Mouse (Mus musculus): ENCODE results near the gene Sarnp. TPM values are rescaled to one million over a fixed set of nuclear protein-coding genes. Genes with fewer than 3 reads are reported as not detected.

Sarnp gene
- polyA plus RNA-seq (2014; fragmentation: Nextera tagmentation; extraction: Ambion mirVana), result 137 and 139 TPM in 2 replicates

- no peak for DNase-seq (ENCODE audit: low spot score)
- H3K36me3 ChIP-seq (replicated peaks; ENCODE audit: control insufficient read depth, insufficient read depth), result peaks cover 77% of the 10 kb centered on the region
These were observed at the start of gene Sarnp for GRCm38 (mm10) chr10:128817033-128817432. TSS of gene Sarnp (plus strand) at chr10:128817333.

GRCm38 (mm10) chr10:128772895-128773294 lies 44.2 kb upstream of the Sarnp start:
- DNase-seq (ENCODE audit: low spot score) (no peak), ATAC-seq (ENCODE audit: low FRiP score) (no peak)
- Histone ChIP-seq H3K27ac (no peak overlapping the region), H3K36me3 (replicated peaks; ENCODE audit: control insufficient read depth, insufficient read depth) (no peaks in the 10 kb centered on the region; the same call in 1 of the 2 replicates), H3K27me3 (ENCODE audit: control insufficient read depth, insufficient read depth, low read length) (no peaks in the 10 kb centered on the region), H3K4me1 (replicated peaks; ENCODE audit: control insufficient read depth, insufficient read depth, low read length) (no peaks in the 10 kb centered on the region), H3K9me3 (ENCODE audit: control insufficient read depth, low read length) (no peaks in the 10 kb centered on the region), H3K4me2 (replicated peaks) (no peak overlapping the region), H3K9ac (no peak overlapping the region), H3K4me3 (replicated peaks; ENCODE audit: low read length) (no peak overlapping the region)
- 88% methylated on average over 2 of the region's 2 CpGs for WGBS

More at GRCm38 (mm10) chr10:128817033-128817432, at the start of gene Sarnp:
- no peak for ATAC-seq (ENCODE audit: low FRiP score)
- Histone ChIP-seq H3K9ac (no peak within 1 kb of the TSS), H3K4me2 (replicated peaks) (no peak within 1 kb of the TSS), H3K4me3 (replicated peaks; ENCODE audit: low read length) (no peak within 1 kb of the TSS), H3K9me3 (ENCODE audit: control insufficient read depth, low read length) (no peaks in the 10 kb centered on the region), H3K27ac (no peak within 1 kb of the TSS), H3K27me3 (ENCODE audit: control insufficient read depth, insufficient read depth, low read length) (no peaks in the 10 kb centered on the region), H3K4me1 (replicated peaks; ENCODE audit: control insufficient read depth, insufficient read depth, low read length) (no peaks in the 10 kb centered on the region)
- 93% methylated on average over 13 of the region's 13 CpGs for WGBS

- H3K4me2 ChIP-seq (replicated peaks), result no peak overlapping the region
- 36% methylated on average over 5 of the region's 5 CpGs for WGBS
These were observed 43.4 kb upstream of the Sarnp start for GRCm38 (mm10) chr10:128773685-128774084.

GRCm38 (mm10) chr10:128778441-128778840 lies 38.7 kb upstream of the Sarnp start:
- no peak overlapping the region for H3K27ac ChIP-seq

More at GRCm38 (mm10) chr10:128773685-128774084, 43.4 kb upstream of the Sarnp start:
- H3K4me3 ChIP-seq (replicated peaks; ENCODE audit: low read length), result no peak overlapping the region
- ATAC-seq (ENCODE audit: low FRiP score) (no peak), DNase-seq (ENCODE audit: low spot score) (no peak)
- H3K9ac ChIP-seq, result no peak overlapping the region
- no peaks in the 10 kb centered on the region for H3K36me3 ChIP-seq (replicated peaks; ENCODE audit: control insufficient read depth, insufficient read depth)
- no peak overlapping the region for H3K27ac ChIP-seq
- no peaks in the 10 kb centered on the region for H3K27me3 ChIP-seq (ENCODE audit: control insufficient read depth, insufficient read depth, low read length)
- no peaks in the 10 kb centered on the region for H3K4me1 ChIP-seq (replicated peaks; ENCODE audit: control insufficient read depth, insufficient read depth, low read length)
- no peaks in the 10 kb centered on the region for H3K9me3 ChIP-seq (ENCODE audit: control insufficient read depth, low read length)

GRCm38 (mm10) chr10:128779011-128779795 lies 37.9 kb upstream of the Sarnp start:
- Histone ChIP-seq H3K27ac (peak overlapping the region; percentile 38; the same call in 1 of the 2 replicates), H3K4me2 (replicated peaks) (no peak overlapping the region), H3K9ac (no peak overlapping the region), H3K4me1 (replicated peaks; ENCODE audit: control insufficient read depth, insufficient read depth, low read length) (no peaks in the 10 kb centered on the region), H3K4me3 (replicated peaks; ENCODE audit: low read length) (no peak overlapping the region), H3K9me3 (ENCODE audit: control insufficient read depth, low read length) (peaks cover 10% of the 10 kb centered on the region), H3K27me3 (ENCODE audit: control insufficient read depth, insufficient read depth, low read length) (no peaks in the 10 kb centered on the region), H3K36me3 (replicated peaks; ENCODE audit: control insufficient read depth, insufficient read depth) (no peaks in the 10 kb centered on the region)
- ATAC-seq (ENCODE audit: low FRiP score), result no peak
- WGBS, result 38% methylated on average over 8 of the region's 8 CpGs
- no peak for DNase-seq (ENCODE audit: low spot score)

More at GRCm38 (mm10) chr10:128778441-128778840, 38.7 kb upstream of the Sarnp start:
- H3K36me3 ChIP-seq (replicated peaks; ENCODE audit: control insufficient read depth, insufficient read depth), result no peaks in the 10 kb centered on the region
- no peaks in the 10 kb centered on the region for H3K27me3 ChIP-seq (ENCODE audit: control insufficient read depth, insufficient read depth, low read length)
- no peak overlapping the region for H3K4me3 ChIP-seq (replicated peaks; ENCODE audit: low read length)
- no peak overlapping the region for H3K4me2 ChIP-seq (replicated peaks)
- no peak overlapping the region for H3K9ac ChIP-seq
- no peak for ATAC-seq (ENCODE audit: low FRiP score)
- peaks cover 3% of the 10 kb centered on the region; the same call in 1 of the 2 replicates for H3K9me3 ChIP-seq (ENCODE audit: control insufficient read depth, low read length)
- no peaks in the 10 kb centered on the region for H3K4me1 ChIP-seq (replicated peaks; ENCODE audit: control insufficient read depth, insufficient read depth, low read length)
- 90% methylated on average over 2 of the region's 2 CpGs for WGBS
- no peak for DNase-seq (ENCODE audit: low spot score)

- Histone ChIP-seq H3K9me3 (ENCODE audit: control insufficient read depth, low read length) (peaks cover 17% of the 10 kb centered on the region), H3K36me3 (replicated peaks; ENCODE audit: control insufficient read depth, insufficient read depth) (no peaks in the 10 kb centered on the region), H3K4me2 (replicated peaks) (no peak overlapping the region), H3K4me1 (replicated peaks; ENCODE audit: control insufficient read depth, insufficient read depth, low read length) (no peaks in the 10 kb centered on the region), H3K27ac (no peak overlapping the region), H3K4me3 (replicated peaks; ENCODE audit: low read length) (no peak overlapping the region), H3K27me3 (ENCODE audit: control insufficient read depth, insufficient read depth, low read length) (no peaks in the 10 kb centered on the region), H3K9ac (no peak overlapping the region)
- no peak for ATAC-seq (ENCODE audit: low FRiP score)
- 100% methylated on average over 1 of the region's 1 CpGs for WGBS
- DNase-seq (ENCODE audit: low spot score), result no peak
These were observed 36.9 kb upstream of the Sarnp start for GRCm38 (mm10) chr10:128780200-128780599.

- H3K9ac ChIP-seq, result no peak within 1 kb of the TSS
- no peak within 1 kb of the TSS for H3K4me2 ChIP-seq (replicated peaks)
- H3K36me3 ChIP-seq (replicated peaks; ENCODE audit: control insufficient read depth, insufficient read depth), result no peaks in the 10 kb centered on the region
- H3K27me3 ChIP-seq (ENCODE audit: control insufficient read depth, insufficient read depth, low read length), result no peaks in the 10 kb centered on the region
- 67% methylated on average over 7 of the region's 7 CpGs for WGBS
- ATAC-seq (ENCODE audit: low FRiP score), result no peak
- H3K27ac ChIP-seq, result no peak within 1 kb of the TSS
- no peaks in the 10 kb centered on the region for H3K9me3 ChIP-seq (ENCODE audit: control insufficient read depth, low read length)
- no peak for DNase-seq (ENCODE audit: low spot score)
- H3K4me3 ChIP-seq (replicated peaks; ENCODE audit: low read length), result no peak within 1 kb of the TSS
- no peaks in the 10 kb centered on the region for H3K4me1 ChIP-seq (replicated peaks; ENCODE audit: control insufficient read depth, insufficient read depth, low read length)
These were observed 26.6 kb upstream of the Sarnp start, which contains the start of gene Mmp19 for GRCm38 (mm10) chr10:128790398-128791124. TSS of gene Mmp19 (plus strand) at chr10:128790910.

- H3K27me3 ChIP-seq (ENCODE audit: control insufficient read depth, insufficient read depth, low read length), result no peaks in the 10 kb centered on the region
- H3K4me2 ChIP-seq (replicated peaks), result no peak overlapping the region
- no peaks in the 10 kb centered on the region for H3K9me3 ChIP-seq (ENCODE audit: control insufficient read depth, low read length)
- ATAC-seq (ENCODE audit: low FRiP score) (no peak), DNase-seq (ENCODE audit: low spot score) (no peak)
- H3K4me1 ChIP-seq (replicated peaks; ENCODE audit: control insufficient read depth, insufficient read depth, low read length), result no peaks in the 10 kb centered on the region
- H3K9ac ChIP-seq, result no peak overlapping the region
- no peaks in the 10 kb centered on the region for H3K36me3 ChIP-seq (replicated peaks; ENCODE audit: control insufficient read depth, insufficient read depth)
- no peak overlapping the region for H3K27ac ChIP-seq
- H3K4me3 ChIP-seq (replicated peaks; ENCODE audit: low read length), result no peak overlapping the region
These were observed 25.1 kb upstream of the Sarnp start for GRCm38 (mm10) chr10:128792041-128792440.

- DNase-seq (ENCODE audit: low spot score) (no peak), ATAC-seq (ENCODE audit: low FRiP score) (no peak)
- WGBS, result 81% methylated on average over 1 of the region's 1 CpGs
- no peaks in the 10 kb centered on the region for H3K27me3 ChIP-seq (ENCODE audit: control insufficient read depth, insufficient read depth, low read length)
- no peak overlapping the region for H3K4me2 ChIP-seq (replicated peaks)
- no peaks in the 10 kb centered on the region for H3K4me1 ChIP-seq (replicated peaks; ENCODE audit: control insufficient read depth, insufficient read depth, low read length)
- H3K9ac ChIP-seq, result no peak overlapping the region
- H3K27ac ChIP-seq, result no peak overlapping the region
- H3K9me3 ChIP-seq (ENCODE audit: control insufficient read depth, low read length), result no peaks in the 10 kb centered on the region
- H3K4me3 ChIP-seq (replicated peaks; ENCODE audit: low read length), result no peak overlapping the region
- no peaks in the 10 kb centered on the region for H3K36me3 ChIP-seq (replicated peaks; ENCODE audit: control insufficient read depth, insufficient read depth)
These were observed 23.9 kb upstream of the Sarnp start for GRCm38 (mm10) chr10:128793258-128793657.

Measured in hindbrain, embryonic 14.5 days (tissue).